Mouse (Mus musculus): ENCODE measurements at regions not wholly inside any gene's neighbourhood (a gene's known extent, or its start where the extent isn't known, plus 50 kb on each side); places are given as distances from the start of the nearest gene placed in this dataset.

- no peak for TF ChIP-seq JUND (IDR thresholded peaks at IDR 0.05; ENCODE audit: low read depth, low read length)
- no peak for TF ChIP-seq CTCF (IDR thresholded peaks at IDR 0.05 in 2 of 3, conservative IDR thresholded peaks at IDR 0.05 in 1 of 3; ENCODE audit: control insufficient read depth in 1 of 3, insufficient read depth in 1 of 3, low read depth in 2 of 3, low read length in 3 of 3, poor library complexity in 1 of 3, severe bottlenecking in 1 of 3)
- TF ChIP-seq EP300 (IDR thresholded peaks at IDR 0.05; ENCODE audit: low read depth in 1 of 2, low read length in 2 of 2) = no peak
- TF ChIP-seq USF2 (IDR thresholded peaks at IDR 0.05; ENCODE audit: borderline replicate concordance in 1 of 2, insufficient read depth in 1 of 2, low read depth in 1 of 2, low read length in 2 of 2) = no peak
- TF ChIP-seq MAFK (IDR thresholded peaks at IDR 0.05; ENCODE audit: borderline replicate concordance, low read depth, low read length) = no peak
- TF ChIP-seq POLR2AphosphoS2 (IDR thresholded peaks at IDR 0.05; ENCODE audit: low read length) = no peak
- TF ChIP-seq ELF1 (IDR thresholded peaks at IDR 0.05; ENCODE audit: low read depth, low read length) = no peak
- no peak for TF ChIP-seq NELFE (IDR thresholded peaks at IDR 0.05; ENCODE audit: low read depth, low read length)
- TF ChIP-seq RCOR1 (IDR thresholded peaks at IDR 0.05; ENCODE audit: low read depth, low read length) = no peak
- TF ChIP-seq POLR2A (IDR thresholded peaks at IDR 0.05; ENCODE audit: control insufficient read depth in 1 of 2, insufficient read depth in 1 of 2, low read depth in 1 of 2, low read length in 2 of 2, poor library complexity in 1 of 2) = no peak
Measured at GRCm38 (mm10) chr8:8440903-8441302, 220.1 kb downstream of the Efnb2 start.
